Mouse (Mus musculus) bone marrow macrophage, adult 2 months (primary cell): Measurements from ENCODE around the gene Fam241a.

ENCODE experiments used
- CTCF ChIP-seq: IDR thresholded peaks from 2 replicates; pipeline ENCODE4 v1.5.1; 2012; ENCODE audit warnings: low read depth, mild to moderate bottlenecking, low read length, moderate library complexity
- POLR2A ChIP-seq: IDR thresholded peaks from 2 replicates; pipeline ENCODE4 v1.6.1; 2012; ENCODE audit warnings: mild to moderate bottlenecking, low read depth, low read length, borderline replicate concordance

GRCm38 (mm10) chr3:127820400-127820799 lies 75.7 kb downstream of the Fam241a start:
- TF ChIP-seq POLR2A (no peak), CTCF (no peak)
